Mouse (Mus musculus) embryo, embryonic 9.5 days (tissue): ENCODE data around the gene Zfhx3.

ENCODE experiments used
- DNase-seq: peaks from one replicate; pipeline ENCODE4 v3.0.0-alpha.2; 2017; ENCODE audit errors: extremely low spot score

Zfhx3 gene

DNA sequence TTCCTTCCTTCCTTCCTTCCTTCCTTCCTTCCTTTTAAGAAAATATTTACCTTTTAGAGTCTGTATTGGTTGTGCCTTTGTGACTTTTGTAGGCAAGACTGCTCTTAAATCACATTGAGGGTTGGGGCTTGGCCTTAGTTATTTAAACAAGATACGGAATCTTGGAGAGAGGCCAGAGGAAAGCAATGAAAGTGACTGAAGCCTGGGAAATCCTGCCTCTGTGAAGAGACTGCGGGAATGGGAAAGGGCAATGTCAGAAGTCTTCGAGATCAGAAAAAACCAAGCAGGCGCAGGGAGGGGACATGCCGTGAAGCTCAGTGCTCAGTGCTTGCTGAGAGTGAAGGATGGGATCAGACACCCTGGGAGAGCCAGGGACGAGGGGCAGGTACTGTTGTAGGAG is 973.4 kb downstream of the Zfhx3 start:
- DNase-seq, result no peak

- no peak for DNase-seq
These were observed 977.7 kb downstream of the Zfhx3 start for GRCm38 (mm10) chr8:108920151-108920550.

- DNase-seq, result no peak
These were observed 980.7 kb downstream of the Zfhx3 start for GRCm38 (mm10) chr8:108923161-108923560.

DNA sequence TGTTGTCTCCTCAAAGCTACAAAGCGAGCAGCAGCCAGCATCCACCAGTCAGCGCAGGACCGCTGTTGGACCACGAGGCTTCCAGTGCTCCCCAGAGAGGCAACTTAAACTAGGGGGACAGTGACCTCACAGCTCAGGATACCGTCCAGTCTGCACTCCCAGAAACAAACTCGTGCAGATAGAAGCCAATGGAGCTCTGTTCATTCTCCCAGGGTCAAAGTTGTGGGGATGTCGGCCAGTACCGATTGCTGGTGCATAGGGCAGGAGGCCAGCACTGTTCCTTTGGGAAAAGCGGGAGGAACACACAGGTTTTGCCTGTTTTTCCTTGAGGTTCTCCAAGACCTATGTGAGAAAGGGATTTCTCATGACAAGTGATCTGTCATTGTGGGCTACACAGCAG is 982.1 kb downstream of the Zfhx3 start:
- no peak for DNase-seq

- DNase-seq, result no peak
These were observed 983.7 kb downstream of the Zfhx3 start for GRCm38 (mm10) chr8:108926106-108926505.

DNA sequence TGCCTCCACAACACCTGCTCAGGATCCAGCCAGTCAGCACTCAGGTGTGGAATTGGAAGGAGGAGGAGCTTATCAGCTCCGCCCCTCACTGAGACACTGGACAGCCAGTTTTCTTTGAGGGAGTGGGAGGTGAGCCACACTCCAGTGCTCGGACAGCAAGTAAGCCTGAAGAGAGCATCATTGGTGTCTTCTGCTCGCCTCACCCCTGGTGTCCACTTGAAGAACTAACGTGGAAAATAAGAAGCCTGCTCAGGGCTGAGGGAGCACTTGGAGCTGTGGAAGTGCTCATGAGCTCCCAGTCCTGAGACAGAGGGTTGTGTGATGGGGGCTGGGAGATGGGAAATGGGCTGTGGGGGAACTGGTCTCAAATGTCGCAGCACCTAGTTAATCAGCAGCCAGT is 988.2 kb downstream of the Zfhx3 start:
- no peak for DNase-seq

- DNase-seq, result no peak
These were observed 989.4 kb downstream of the Zfhx3 start for GRCm38 (mm10) chr8:108931837-108932236.

GRCm38 (mm10) chr8:108932729-108933128 is 990.3 kb downstream of the Zfhx3 start:
- DNase-seq, result no peak

- DNase-seq, result no peak
These were observed 993.6 kb downstream of the Zfhx3 start for GRCm38 (mm10) chr8:108935834-108936694.

DNA sequence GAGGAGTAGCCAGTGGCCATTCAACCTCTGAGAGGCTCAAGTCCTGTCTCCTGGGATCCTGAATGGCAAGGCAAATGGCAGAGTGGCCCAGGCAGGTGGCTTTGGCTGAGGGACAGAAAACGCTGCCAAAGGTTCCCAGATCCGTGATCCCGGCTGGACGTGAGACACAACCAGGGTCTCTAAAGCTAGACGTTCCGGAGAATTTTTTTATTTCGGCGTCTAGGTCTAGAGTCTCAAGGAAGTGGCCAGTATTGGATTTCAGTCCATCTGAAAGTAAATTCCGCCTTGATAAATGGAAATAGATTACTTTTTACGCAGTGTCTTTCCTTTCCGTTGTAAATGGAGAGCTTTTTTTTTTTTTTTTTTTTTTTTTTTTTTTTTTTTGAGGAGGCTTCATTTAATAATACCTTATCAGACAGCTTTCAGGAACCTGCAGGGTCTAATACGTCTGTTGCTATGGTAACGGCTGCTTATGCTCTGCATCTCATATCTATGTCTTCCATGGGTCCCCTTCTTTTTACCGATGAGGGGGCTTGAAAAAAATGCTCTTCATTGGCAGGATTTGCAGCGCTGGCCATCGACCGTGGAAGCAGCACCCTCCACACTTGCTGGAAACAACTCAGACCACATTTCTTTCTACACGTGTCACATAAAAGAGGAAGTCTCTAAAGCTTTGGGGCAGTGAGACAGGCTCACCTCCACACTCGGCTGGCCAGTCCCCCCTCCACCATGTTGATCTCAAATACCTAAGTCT is 994.4 kb downstream of the Zfhx3 start:
- no peak for DNase-seq

DNA sequence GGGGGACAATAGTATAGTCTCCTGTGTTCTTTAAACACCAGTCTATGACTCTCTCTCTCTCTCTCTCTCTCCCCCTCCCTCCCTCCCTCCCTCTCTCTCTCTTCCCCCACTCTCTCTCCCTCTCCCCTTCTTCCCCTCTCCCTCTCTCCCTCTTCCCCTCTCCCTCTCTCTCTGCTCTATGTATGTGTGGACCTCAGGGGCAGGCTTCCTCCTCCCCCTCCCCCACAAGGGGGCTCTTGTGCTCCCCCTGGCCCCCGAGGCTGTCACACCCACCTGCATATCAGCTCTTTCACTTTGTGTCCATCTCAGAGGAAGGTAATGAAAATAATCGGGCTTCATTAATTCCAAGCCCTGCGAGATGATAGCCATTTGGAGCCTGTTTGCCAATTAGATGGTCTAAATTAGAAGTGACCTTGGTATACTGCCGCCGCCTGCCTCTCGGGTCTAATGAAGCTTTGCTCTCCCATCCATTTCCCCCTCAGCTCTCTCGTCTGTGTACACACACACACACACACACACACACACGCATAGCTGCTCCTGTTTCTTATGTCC is 995.5 kb downstream of the Zfhx3 start:
- no peak for DNase-seq

DNA sequence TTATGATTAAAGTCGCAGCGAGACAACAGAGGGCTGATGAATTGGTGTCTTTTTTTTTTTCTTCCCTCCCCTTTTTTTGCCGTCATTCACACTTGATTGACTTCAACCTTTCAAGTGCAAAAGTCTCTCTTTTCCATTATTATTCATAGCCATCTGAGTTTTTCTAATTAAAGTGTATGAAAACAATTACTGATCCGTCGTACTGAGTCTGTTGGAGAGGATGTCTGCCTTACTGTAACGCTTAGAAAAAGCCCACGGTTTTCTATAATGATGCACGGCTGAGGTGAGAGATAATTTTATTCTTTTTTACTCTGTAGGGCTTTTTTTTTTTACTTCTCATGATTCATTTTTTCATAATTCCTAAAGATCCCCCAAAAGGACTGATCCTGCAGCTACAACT is 1000.2 kb downstream of the Zfhx3 start:
- DNase-seq, result no peak

GRCm38 (mm10) chr8:108943132-108943531 is 1000.7 kb downstream of the Zfhx3 start:
- no peak for DNase-seq

DNA sequence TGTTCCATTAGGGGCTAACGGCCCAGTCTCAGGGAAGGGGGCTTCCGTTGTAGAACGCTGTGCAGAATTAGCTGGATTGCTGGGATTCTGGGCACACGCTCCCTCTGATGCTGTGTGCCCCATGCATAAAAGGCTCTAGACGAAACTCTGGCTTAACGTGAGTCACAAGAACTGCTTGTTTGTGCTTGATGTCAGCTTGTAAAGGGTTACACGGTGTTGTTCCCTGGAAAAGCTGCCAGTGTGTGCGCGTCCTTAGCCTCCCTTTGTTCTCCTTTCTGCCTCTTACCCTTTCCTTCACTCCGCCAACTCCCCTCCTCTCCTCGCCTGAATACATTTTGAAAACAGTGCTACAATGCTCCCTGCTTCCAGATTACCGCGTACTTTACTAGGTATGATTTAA is 1001.9 kb downstream of the Zfhx3 start:
- no peak for DNase-seq

- DNase-seq, result no peak
These were observed 1007.9 kb downstream of the Zfhx3 start for GRCm38 (mm10) chr8:108950311-108950710.

- DNase-seq, result no peak
These were observed 1009.1 kb downstream of the Zfhx3 start for GRCm38 (mm10) chr8:108951560-108951959.

GRCm38 (mm10) chr8:108956416-108956815 is 1014.0 kb downstream of the Zfhx3 start:
- peak; percentile 27 for DNase-seq

DNA sequence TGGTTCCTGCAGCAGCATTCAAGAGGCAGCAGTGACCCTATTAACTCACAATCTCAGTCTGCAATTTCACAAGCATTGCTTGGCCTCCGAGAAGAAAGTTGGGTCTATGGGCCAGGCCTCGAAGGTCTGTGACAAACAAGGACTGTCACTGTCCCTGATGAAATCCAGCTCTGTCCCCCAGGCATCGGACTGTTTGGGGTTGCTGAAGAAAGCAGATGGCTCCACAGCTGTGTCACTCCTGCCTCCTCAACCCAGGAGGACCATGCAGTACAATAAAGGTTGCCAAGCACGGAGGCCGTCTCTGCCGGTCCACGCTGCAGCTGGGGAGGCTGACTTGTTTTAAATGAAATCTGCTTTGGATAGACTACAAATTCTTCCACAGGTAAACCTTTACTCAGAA is 1020.1 kb downstream of the Zfhx3 start:
- DNase-seq, result no peak

GRCm38 (mm10) chr8:108963181-108963580 is 1020.7 kb downstream of the Zfhx3 start:
- DNase-seq, result no peak

GRCm38 (mm10) chr8:108966041-108966440 is 1023.6 kb downstream of the Zfhx3 start:
- DNase-seq, result no peak

DNA sequence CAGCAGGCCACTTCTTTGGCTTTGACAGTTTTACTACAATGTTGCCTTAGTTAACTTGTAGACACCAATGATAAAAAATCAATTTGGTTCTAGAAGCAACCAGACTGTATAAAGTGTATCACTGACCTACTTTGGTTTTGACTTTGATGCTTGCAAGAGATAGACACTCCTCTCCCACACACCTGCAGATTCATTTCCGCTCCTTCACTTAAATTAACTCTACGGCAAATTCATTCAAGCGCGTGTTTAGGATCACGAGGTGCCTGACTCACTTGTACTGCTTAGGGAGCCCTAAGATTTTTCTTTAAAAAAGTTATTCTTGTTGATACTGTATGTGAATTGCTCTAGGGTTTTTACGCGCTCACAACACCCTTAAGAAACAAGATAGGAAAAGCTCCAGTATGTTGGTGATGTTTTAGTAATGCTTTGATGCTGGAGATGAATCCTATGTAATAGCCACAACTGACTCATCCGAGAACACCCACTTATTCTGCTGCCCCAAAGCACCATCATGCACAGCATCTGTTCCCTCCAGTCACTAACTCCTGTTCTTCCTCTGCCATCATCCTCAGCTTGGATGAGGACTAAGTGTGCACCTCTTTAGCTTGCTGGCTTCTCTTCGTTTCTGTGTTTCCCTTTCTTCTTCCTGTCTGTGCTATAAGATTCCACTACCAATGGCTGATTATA is 1031.3 kb downstream of the Zfhx3 start:
- DNase-seq, result no peak

DNA sequence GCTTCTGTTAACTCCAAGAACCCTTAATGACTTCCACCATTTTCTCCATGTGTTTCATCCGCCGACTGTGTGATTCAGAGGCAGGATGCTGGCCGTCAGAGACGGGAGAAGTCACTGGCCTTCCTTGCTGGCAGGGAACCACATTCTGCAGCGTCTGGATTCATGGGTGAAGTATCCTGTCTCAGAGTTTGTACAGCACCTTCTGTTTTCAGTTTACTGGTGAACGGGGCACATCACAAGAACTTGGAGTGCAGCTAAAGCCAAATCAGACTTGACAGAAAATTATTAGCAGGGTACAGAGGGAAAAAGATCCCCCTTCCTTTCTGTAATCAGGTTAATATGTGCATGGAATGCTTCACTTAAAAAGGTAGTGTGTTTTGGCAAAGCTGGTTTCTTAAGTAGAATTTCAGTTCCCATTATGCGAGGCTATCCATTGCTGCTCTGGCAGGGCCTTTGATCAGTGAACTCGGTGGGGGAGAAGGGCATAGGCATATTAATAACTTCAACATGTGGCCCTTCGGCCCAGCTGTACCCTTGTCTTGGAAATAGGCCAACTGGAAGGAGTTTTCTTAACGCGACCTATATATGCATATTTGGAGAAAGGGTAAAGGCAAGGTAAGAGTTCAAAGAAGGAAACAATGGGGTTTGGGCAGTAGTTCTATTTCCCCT is 1035.4 kb downstream of the Zfhx3 start:
- DNase-seq, result peak; percentile 14
